Mouse (Mus musculus): ENCODE measurements around the gene 9530003J23Rik. TPM values are rescaled to one million over a fixed set of nuclear protein-coding genes. Genes with fewer than 3 reads are reported as not detected.

The 9530003J23Rik gene
- total RNA-seq, 2 experiments from 2014 or later: not detected

DNA sequence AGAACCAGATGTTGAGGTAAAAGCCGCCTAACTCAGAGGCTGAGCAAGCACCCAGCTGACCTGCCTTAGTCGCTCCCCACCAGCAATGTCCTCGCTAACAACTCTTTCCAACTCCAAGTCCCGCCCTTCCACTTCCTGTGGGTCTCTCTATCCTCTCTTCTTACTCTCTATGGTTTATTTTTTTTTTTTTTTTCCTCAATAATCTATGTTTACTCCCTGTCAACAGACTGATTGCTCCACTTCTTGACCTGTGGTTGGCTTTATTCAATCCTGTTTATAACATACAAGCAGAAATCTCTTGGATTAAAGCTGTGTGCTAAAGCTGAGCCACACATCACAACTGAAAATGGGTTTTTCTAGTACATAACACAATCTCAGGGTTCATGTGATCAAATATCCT lies 42.8 kb downstream of the 9530003J23Rik start:
- no peak for ATAC-seq (replicated peaks; ENCODE audit: low FRiP score, poor library complexity, severe bottlenecking)

DNA sequence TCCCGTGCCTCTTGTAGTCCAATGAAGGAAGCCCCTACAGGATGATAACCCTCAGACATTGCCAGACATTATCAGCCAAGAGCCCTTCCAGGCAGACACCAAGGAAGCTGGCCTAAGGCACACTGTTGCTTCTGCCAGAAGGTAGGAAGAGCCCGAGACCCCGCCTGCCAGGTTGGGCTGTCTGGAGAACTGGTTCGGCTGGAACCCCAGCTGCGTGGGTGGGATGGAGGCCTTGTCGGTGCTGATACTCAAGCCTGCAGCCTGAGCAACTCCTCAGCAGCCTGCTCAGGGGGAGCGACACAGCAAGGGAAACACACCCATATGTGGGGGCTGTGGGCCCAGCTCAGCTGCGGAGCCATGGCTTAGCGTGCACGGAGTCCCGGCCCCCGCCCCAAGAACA lies 43.5 kb downstream of the 9530003J23Rik start:
- ATAC-seq (replicated peaks; ENCODE audit: low FRiP score, poor library complexity, severe bottlenecking): no peak

DNA sequence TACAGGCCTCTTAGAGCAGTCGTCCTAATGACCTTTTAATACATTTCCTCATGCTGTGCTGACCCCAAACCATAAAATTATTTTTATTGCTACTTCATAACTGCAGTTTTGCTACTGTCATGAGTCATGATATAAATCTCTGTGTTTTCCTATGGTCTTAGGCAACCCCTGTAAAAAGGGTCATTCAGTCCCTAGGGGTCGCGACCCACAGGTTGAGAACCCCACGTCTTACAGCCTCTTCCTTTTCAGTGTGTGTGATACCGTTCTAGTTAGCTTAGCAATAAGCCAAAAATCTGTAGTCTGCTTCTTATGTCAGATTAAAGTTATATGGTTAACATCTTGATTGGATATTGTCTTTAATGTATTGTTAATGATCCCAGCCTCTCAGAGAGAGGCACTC lies 45.1 kb downstream of the 9530003J23Rik start:
- no peak for ATAC-seq (replicated peaks; ENCODE audit: low FRiP score, poor library complexity, severe bottlenecking)

DNA sequence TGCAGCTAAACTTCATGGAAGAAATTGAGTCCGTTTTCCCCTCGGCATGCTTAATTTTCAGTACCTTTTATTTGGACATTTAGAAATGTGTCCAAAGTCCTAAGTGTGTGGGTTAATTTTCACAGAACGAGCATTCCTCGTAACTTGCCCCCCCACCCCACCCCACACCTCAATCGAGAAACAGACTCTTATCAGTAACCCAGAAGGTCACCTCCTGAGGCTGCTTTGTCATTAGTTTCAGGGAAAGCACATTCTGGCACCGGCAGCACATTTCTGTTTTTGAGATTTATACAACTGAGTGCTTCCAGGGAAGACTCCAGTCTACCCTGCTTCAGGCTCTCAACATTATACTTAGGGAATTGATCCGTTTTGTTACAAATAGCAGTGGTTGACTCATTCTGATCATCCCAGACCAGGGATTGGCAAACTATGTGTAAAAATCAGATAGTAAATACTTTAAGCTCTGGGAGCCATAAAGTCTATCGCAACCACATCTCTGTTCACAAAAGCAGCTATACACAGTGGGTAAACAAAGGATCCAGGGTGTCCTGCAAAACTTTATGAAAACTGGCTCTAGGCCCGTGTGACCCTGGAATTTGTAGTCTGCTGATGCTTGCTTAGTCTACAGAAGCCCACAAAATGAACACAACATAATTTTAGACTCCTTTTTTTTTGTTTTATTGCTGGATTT lies 53.0 kb downstream of the 9530003J23Rik start:
- no peak for ATAC-seq (replicated peaks; ENCODE audit: low FRiP score, poor library complexity, severe bottlenecking)

Other genes with a start within 250 kb of the 9530003J23Rik start
- not detected in 2 replicates for gene Lrrc10, start 193.4 kb downstream of the 9530003J23Rik start, total RNA-seq (2015; ENCODE audit: low replicate concordance)
- not detected in 2 replicates for gene Lrrc10, start 193.4 kb downstream of the 9530003J23Rik start, total RNA-seq (2017; ENCODE audit: low replicate concordance)
- 135 and 172 TPM in 2 replicates for gene Cct2, start 174.9 kb downstream of the 9530003J23Rik start, total RNA-seq (2015; ENCODE audit: low replicate concordance)
- gene Cct2, start 174.9 kb downstream of the 9530003J23Rik start, total RNA-seq (2017; ENCODE audit: low replicate concordance): 87.1 and 93.3 TPM in 2 replicates
- 32.1 and 44.4 TPM in 2 replicates for gene Frs2, start 90.2 kb downstream of the 9530003J23Rik start, total RNA-seq (2015; ENCODE audit: low replicate concordance)
- 15.1 and 25.8 TPM in 2 replicates for gene Frs2, start 90.2 kb downstream of the 9530003J23Rik start, total RNA-seq (2017; ENCODE audit: low replicate concordance)
- gene Yeats4, start 14.2 kb downstream of the 9530003J23Rik start, total RNA-seq (2015; ENCODE audit: low replicate concordance): 36.4 and 65.8 TPM in 2 replicates
- gene Yeats4, start 14.2 kb downstream of the 9530003J23Rik start, total RNA-seq (2017; ENCODE audit: low replicate concordance): 57.3 and 94.7 TPM in 2 replicates
- 1,587 and 1,837 TPM in 2 replicates for gene Lyz2, start 43.6 kb upstream of the 9530003J23Rik start, total RNA-seq (2015; ENCODE audit: low replicate concordance)
- 739 and 760 TPM in 2 replicates for gene Lyz2, start 43.6 kb upstream of the 9530003J23Rik start, total RNA-seq (2017; ENCODE audit: low replicate concordance)
- not detected in 2 replicates for gene Lyz1, start 54.2 kb upstream of the 9530003J23Rik start, total RNA-seq (2015; ENCODE audit: low replicate concordance)
- gene Lyz1, start 54.2 kb upstream of the 9530003J23Rik start, total RNA-seq (2017; ENCODE audit: low replicate concordance): not detected in 2 replicates
- gene Cpsf6, start 141.3 kb upstream of the 9530003J23Rik start, total RNA-seq (2015; ENCODE audit: low replicate concordance): 60.5 and 79.2 TPM in 2 replicates
- 83.6 and 119 TPM in 2 replicates for gene Cpsf6, start 141.3 kb upstream of the 9530003J23Rik start, total RNA-seq (2017; ENCODE audit: low replicate concordance)